In genomic region chr5:41754836-41755235, GRCm38 (mm10) we compare ENCODE assay signal across 12 mouse cellular contexts. TPM values are rescaled to one million over a fixed set of nuclear protein-coding genes. Genes with fewer than 3 reads are reported as not detected.
DNase-seq lines count a peak whose midpoint lies in the region; ATAC-seq and TF ChIP-seq lines count a peak whose summit lies in the region.
"Had no signal": no experiment of that assay in that cellular context is flagged by ENCODE, and none has a peak within 500 bp of the region (broad histone marks: within the 10 kb centered on the region; RNA-seq: fewer than 3 reads in every experiment).

No protein-coding gene starts in this region.

- H3K4me2 ChIP-seq in heart, postnatal 0 days (ENCODE audit: low read depth, low read length): peak overlapping the region; percentile 37
- H3K4me2 ChIP-seq in midbrain, embryonic 13.5 days (replicated peaks): no peak overlapping the region

- no peak for DNase-seq in heart, postnatal 0 days (ENCODE audit: low spot score)
- DNase-seq in heart, adult 9 months (ENCODE audit: low spot score in 2 of 2): no peak
- peak; percentile 15 for DNase-seq in brain, embryonic 14.5 days (ENCODE audit: low read depth)
- DNase-seq in left cerebral cortex, postnatal 14 days (ENCODE audit: low spot score in 2 of 2): no peak
- DNase-seq: cerebellum, adult 11-12 months; layer of hippocampus, adult 9-11 months; lung, postnatal 10 days had no signal

- no peak overlapping the region for H3K9ac ChIP-seq in heart, postnatal 0 days (replicated peaks; ENCODE audit: low read depth, low read length)
- no peak overlapping the region for H3K9ac ChIP-seq in midbrain, embryonic 13.5 days (replicated peaks)

- TF ChIP-seq CTCF in heart, postnatal 0 days (IDR thresholded peaks at IDR 0.05; ENCODE audit: low read depth): no peak
- TF ChIP-seq CTCF in brain, embryonic 14.5 days (IDR thresholded peaks at IDR 0.05; ENCODE audit: borderline replicate concordance, extremely low read depth, insufficient read depth, insufficient read length): no peak
- TF ChIP-seq CTCF in embryonic fibroblast, embryonic 13.5 days (IDR thresholded peaks at IDR 0.05; ENCODE audit: borderline replicate concordance, insufficient read depth, low read length): no peak

- peaks cover 98% of the 10 kb centered on the region for H3K27me3 ChIP-seq in heart, postnatal 0 days (ENCODE audit: control insufficient read depth, insufficient read depth, low read length)
- peaks cover 100% of the 10 kb centered on the region for H3K27me3 ChIP-seq in midbrain, embryonic 13.5 days

- intact Hi-C loops in left cerebral cortex, postnatal 14 days (cut with DNase I): no loop called here

- ATAC-seq in heart, postnatal 0 days (ENCODE audit: insufficient read depth, low read depth): no peak
- ATAC-seq in midbrain, embryonic 13.5 days: no peak
- no peak for ATAC-seq in megakaryocyte-erythroid progenitor cell, adult 5-6 weeks (replicated peaks; ENCODE audit: low FRiP score, low TSS enrichment, poor library complexity, severe bottlenecking)
- ATAC-seq in cerebellum, adult (ENCODE audit: insufficient number of reproducible peaks, low FRiP score, low TSS enrichment): no peak

- TF ChIP-seq EP300 in heart, postnatal 0 days (IDR thresholded peaks at IDR 0.05; ENCODE audit: low read depth): no peak

- no peaks in the 10 kb centered on the region for H3K9me3 ChIP-seq in heart, postnatal 0 days (replicated peaks; ENCODE audit: control insufficient read depth, low read length)
- no peaks in the 10 kb centered on the region for H3K9me3 ChIP-seq in midbrain, embryonic 13.5 days

- no peaks in the 10 kb centered on the region for H3K36me3 ChIP-seq in heart, postnatal 0 days (replicated peaks; ENCODE audit: control insufficient read depth, insufficient read depth, low read length)
- no peaks in the 10 kb centered on the region for H3K36me3 ChIP-seq in midbrain, embryonic 13.5 days

- H3K4me3 ChIP-seq in heart, postnatal 0 days (ENCODE audit: low read depth, low read length): peak overlapping the region; percentile 24
- peak overlapping the region; percentile 21; the same call in 1 of the 2 replicates for H3K4me3 ChIP-seq in embryonic fibroblast, embryonic 13.5 days (ENCODE audit: insufficient read depth, low read length)
- H3K4me3 ChIP-seq in midbrain, embryonic 13.5 days (replicated peaks): peak overlapping the region; percentile 11

- no peak for TF ChIP-seq POLR2A in brain, embryonic 14.5 days (IDR thresholded peaks at IDR 0.05; ENCODE audit: borderline replicate concordance, extremely low read depth, insufficient read depth, insufficient read length, poor library complexity, severe bottlenecking)
- TF ChIP-seq POLR2A in embryonic fibroblast, embryonic 13.5 days (IDR thresholded peaks at IDR 0.05; ENCODE audit: low read depth, low read length): no peak

- no peaks in the 10 kb centered on the region for H3K4me1 ChIP-seq in heart, postnatal 0 days (ENCODE audit: control insufficient read depth, insufficient read depth)
- no peaks in the 10 kb centered on the region for H3K4me1 ChIP-seq in embryonic fibroblast, embryonic 13.5 days (ENCODE audit: control insufficient read depth, insufficient read depth, low read length)
- H3K4me1 ChIP-seq in midbrain, embryonic 13.5 days (replicated peaks): 0 out of 2 replicates have a peak, but pooled peaks cover 7% of the 10 kb centered on the region

- WGBS in heart, postnatal 0 days: under 1% methylated on average over 16 of the region's 16 CpGs
- 0% methylated on average over 16 of the region's 16 CpGs for WGBS in midbrain, embryonic 13.5 days

- no peak overlapping the region for H3K27ac ChIP-seq in heart, postnatal 0 days (ENCODE audit: low read depth)
- H3K27ac ChIP-seq in embryonic fibroblast, embryonic 13.5 days (ENCODE audit: insufficient read depth, low read length): no peak overlapping the region
- no peak overlapping the region for H3K27ac ChIP-seq in midbrain, embryonic 13.5 days

RNA-seq across cellular contexts. Expression of gene Nkx3-2, which starts 9.5 kb away (rescaled TPM):
- not detected in 2 replicates for total RNA-seq in heart, postnatal 0 days (2014; rRNA removed; ENCODE audit: low replicate concordance)
- not detected in 2 replicates for polyA plus RNA-seq in heart, postnatal 0 days (2015; fragmentation: Nextera tagmentation; extraction: Ambion mirVana)
- not detected in 2 replicates for polyA plus RNA-seq in brain, embryonic 14.5 days (2012; rRNA removed)
- polyA plus RNA-seq in embryonic fibroblast, embryonic 13.5 days (2011; ENCODE audit: insufficient read length, low read depth, missing spikeins): 0.67 and 1.0 TPM in 2 replicates
- not detected in 2 replicates for polyA plus RNA-seq in midbrain, embryonic 13.5 days (2015; fragmentation: Nextera tagmentation; extraction: Ambion mirVana)
- not detected for total RNA-seq in left cerebral cortex, postnatal 14 days (2021)
- not detected in 2 replicates for total RNA-seq in megakaryocyte-erythroid progenitor cell, adult 5-6 weeks (2014; fragmentation: Nextera tagmentation)
- total RNA-seq in megakaryocyte-erythroid progenitor cell, adult 5-6 weeks (2017): not detected in 2 replicates
- total RNA-seq: granulocyte monocyte progenitor cell, adult 5-6 weeks had no signal

RNA-seq across cellular contexts. Expression of gene Rab28, which starts 46.9 kb away (rescaled TPM):
- total RNA-seq in heart, postnatal 0 days (2014; rRNA removed; ENCODE audit: low replicate concordance): 31.4 and 45.5 TPM in 2 replicates
- polyA plus RNA-seq in heart, postnatal 0 days (2015; fragmentation: Nextera tagmentation; extraction: Ambion mirVana): 54.9 and 57.1 TPM in 2 replicates
- polyA plus RNA-seq in brain, embryonic 14.5 days (2012; rRNA removed): 52.2 and 65.7 TPM in 2 replicates
- 39.3 and 60.7 TPM in 2 replicates for polyA plus RNA-seq in embryonic fibroblast, embryonic 13.5 days (2011; ENCODE audit: insufficient read length, low read depth, missing spikeins)
- polyA plus RNA-seq in midbrain, embryonic 13.5 days (2015; fragmentation: Nextera tagmentation; extraction: Ambion mirVana): 80.3 and 83.8 TPM in 2 replicates
- total RNA-seq in left cerebral cortex, postnatal 14 days (2021): 10 to 100 TPM; 60.8 TPM
- 19.2 and 22.5 TPM in 2 replicates for total RNA-seq in megakaryocyte-erythroid progenitor cell, adult 5-6 weeks (2014; fragmentation: Nextera tagmentation)
- 20.0 and 22.3 TPM in 2 replicates for total RNA-seq in megakaryocyte-erythroid progenitor cell, adult 5-6 weeks (2017)
